Mouse (Mus musculus) megakaryocyte, embryonic 14.5 days (primary cell): ENCODE results near the gene Dennd1a.

Experiments used
- FLI1 ChIP-seq: IDR thresholded peaks from 2 replicates; pipeline ENCODE4 v1.6.1; 2012; ENCODE audit warnings: low read length, inconsistent platforms, mixed read lengths
- GATA1 ChIP-seq: IDR thresholded peaks from 3 replicates; pipeline ENCODE4 v1.6.1; 2012; ENCODE audit warnings: mixed read lengths, low read length, inconsistent platforms, borderline replicate concordance

- TF ChIP-seq FLI1 (no peak), GATA1 (no peak)
These were observed 151.8 kb downstream of the Dennd1a start for GRCm38 (mm10) chr2:38135427-38135826.
